Mouse (Mus musculus) erythroblast, embryonic 14.5 days (primary cell): ENCODE results near the gene Gdi1. TPM values are rescaled to one million over a fixed set of nuclear protein-coding genes. Genes with fewer than 3 reads are reported as not detected.
A peak's percentile ranks its signal among the peaks of the same experiment; 100 is the strongest.

Source experiments
- H3K27me3 ChIP-seq: 2 replicates; pipeline ENCODE4 v1.6.1; 2012; ENCODE audit warnings: inconsistent platforms; ENCODE audit not compliant: control insufficient read depth
- H3K36me3 ChIP-seq: 2 replicates; pipeline ENCODE4 v1.6.1; 2012; ENCODE audit warnings: mild to moderate bottlenecking, inconsistent platforms; ENCODE audit not compliant: control insufficient read depth
- H3K4me1 ChIP-seq: 2 replicates; pipeline ENCODE4 v1.6.1; 2012; ENCODE audit warnings: inconsistent platforms; ENCODE audit not compliant: control insufficient read depth
- H3K4me3 ChIP-seq: replicated peaks from 2 replicates; pipeline ENCODE3; 2012; ENCODE audit warnings: moderate library complexity, mild to moderate bottlenecking, inconsistent platforms
- H3K9me3 ChIP-seq: 2 replicates; pipeline ENCODE4 v1.6.1; 2012; ENCODE audit warnings: low read length, inconsistent platforms, mixed read lengths; ENCODE audit not compliant: control insufficient read depth
- GATA1 ChIP-seq: IDR thresholded peaks from 2 replicates; pipeline ENCODE4 v1.6.1; 2012; ENCODE audit warnings: low read length, inconsistent platforms, mixed read lengths
- TAL1 ChIP-seq: IDR thresholded peaks from 3 replicates; pipeline ENCODE4 v1.6.1; 2012; ENCODE audit warnings: low read length, inconsistent platforms, mixed read lengths
- polyA plus RNA-seq: library from polyadenylated mRNA; stranded (reverse); fragments of >175 nt; gene quantifications from 2 replicates; pipeline ENCODE4 v1.2.3, GENCODE M21; 2012

Gdi1 gene
- polyA plus RNA-seq, 1 experiment, result 3.4 TPM

GRCm38 (mm10) chrX:74281041-74281731 lies 23.6 kb upstream of the Gdi1 start:
- H3K27me3 ChIP-seq, result peaks cover 5% of the 10 kb centered on the region; the same call in 1 of the 2 replicates
- H3K36me3 ChIP-seq, result peaks cover 40% of the 10 kb centered on the region
- peaks cover 42% of the 10 kb centered on the region for H3K4me1 ChIP-seq
- H3K4me3 ChIP-seq, result peak overlapping the region; percentile 73
- H3K9me3 ChIP-seq, result peaks cover 4% of the 10 kb centered on the region; the same call in 1 of the 2 replicates
- TF ChIP-seq TAL1 (no peak), GATA1 (no peak)

- H3K27me3 ChIP-seq, result peaks cover 5% of the 10 kb centered on the region; the same call in 1 of the 2 replicates
- H3K4me3 ChIP-seq, result peak within 1 kb of the TSS; percentile 73
- no peak for TF ChIP-seq GATA1
- no peak for TF ChIP-seq TAL1
- H3K9me3 ChIP-seq, result peaks cover 4% of the 10 kb centered on the region; the same call in 1 of the 2 replicates
- H3K4me1 ChIP-seq, result peaks cover 42% of the 10 kb centered on the region
- H3K36me3 ChIP-seq, result peaks cover 33% of the 10 kb centered on the region
Measured at GRCm38 (mm10) chrX:74281732-74282394, 22.9 kb upstream of the Gdi1 start, which contains the start of the genes Taz and Dnase1l1. Taz (plus strand) TSS chrX:74281912. Dnase1l1 (minus strand) TSS chrX:74282337.

GRCm38 (mm10) chrX:74282395-74283091 lies 22.3 kb upstream of the Gdi1 start:
- peaks cover 4% of the 10 kb centered on the region; the same call in 1 of the 2 replicates for H3K9me3 ChIP-seq
- peaks cover 40% of the 10 kb centered on the region for H3K4me1 ChIP-seq
- H3K4me3 ChIP-seq, result peak overlapping the region; percentile 73
- peaks cover 5% of the 10 kb centered on the region; the same call in 1 of the 2 replicates for H3K27me3 ChIP-seq
- TF ChIP-seq GATA1 (no peak), TAL1 (no peak)
- peaks cover 27% of the 10 kb centered on the region for H3K36me3 ChIP-seq

- H3K36me3 ChIP-seq, result peaks cover 29% of the 10 kb centered on the region
- TF ChIP-seq GATA1, result no peak
- TF ChIP-seq TAL1, result no peak
- H3K4me3 ChIP-seq, result peak overlapping the region; percentile 73
- H3K27me3 ChIP-seq, result peaks cover 5% of the 10 kb centered on the region; the same call in 1 of the 2 replicates
- peaks cover 38% of the 10 kb centered on the region for H3K4me1 ChIP-seq
- H3K9me3 ChIP-seq, result peaks cover 4% of the 10 kb centered on the region; the same call in 1 of the 2 replicates
Measured at GRCm38 (mm10) chrX:74283092-74283437, 21.7 kb upstream of the Gdi1 start.

- peaks cover 18% of the 10 kb centered on the region for H3K4me1 ChIP-seq
- peaks cover 3% of the 10 kb centered on the region; the same call in 1 of the 2 replicates for H3K9me3 ChIP-seq
- no peaks in the 10 kb centered on the region; the same call in 1 of the 2 replicates for H3K27me3 ChIP-seq
- TF ChIP-seq GATA1 (no peak), TAL1 (no peak)
- peaks cover 21% of the 10 kb centered on the region for H3K36me3 ChIP-seq
- no peak overlapping the region for H3K4me3 ChIP-seq
Measured at GRCm38 (mm10) chrX:74293431-74293830, 11.4 kb upstream of the Gdi1 start.

GRCm38 (mm10) chrX:74296538-74297448 lies 8.0 kb upstream of the Gdi1 start, which contains the start of gene Atp6ap1:
Atp6ap1 (plus strand) TSS chrX:74297097.
- Histone ChIP-seq H3K4me3 (peak within 1 kb of the TSS; percentile 83), H3K36me3 (peaks cover 35% of the 10 kb centered on the region), H3K9me3 (peaks cover 3% of the 10 kb centered on the region; the same call in 1 of the 2 replicates), H3K4me1 (peaks cover 39% of the 10 kb centered on the region), H3K27me3 (no peaks in the 10 kb centered on the region; the same call in 1 of the 2 replicates)
- no peak for TF ChIP-seq TAL1
- no peak for TF ChIP-seq GATA1

- H3K4me1 ChIP-seq, result peaks cover 39% of the 10 kb centered on the region
- H3K9me3 ChIP-seq, result peaks cover 3% of the 10 kb centered on the region; the same call in 1 of the 2 replicates
- peak overlapping the region; percentile 53 for H3K4me3 ChIP-seq
- H3K27me3 ChIP-seq, result no peaks in the 10 kb centered on the region; the same call in 1 of the 2 replicates
- TF ChIP-seq GATA1 (no peak), TAL1 (no peak)
- peaks cover 51% of the 10 kb centered on the region for H3K36me3 ChIP-seq
Measured at GRCm38 (mm10) chrX:74298348-74298747, 6.5 kb upstream of the Gdi1 start.

- H3K36me3 ChIP-seq, result peaks cover 62% of the 10 kb centered on the region
- H3K4me3 ChIP-seq, result no peak overlapping the region
- peaks cover 3% of the 10 kb centered on the region; the same call in 1 of the 2 replicates for H3K9me3 ChIP-seq
- TF ChIP-seq TAL1, result no peak
- TF ChIP-seq GATA1, result no peak
- H3K27me3 ChIP-seq, result no peaks in the 10 kb centered on the region; the same call in 1 of the 2 replicates
- peaks cover 42% of the 10 kb centered on the region for H3K4me1 ChIP-seq
Measured at GRCm38 (mm10) chrX:74299721-74300120, 5.1 kb upstream of the Gdi1 start.
